Mouse (Mus musculus): ENCODE measurements around the gene Slc12a3. TPM values are rescaled to one million over a fixed set of nuclear protein-coding genes. Genes with fewer than 3 reads are reported as not detected.

Slc12a3 gene
- not detected in 2 replicates for polyA plus RNA-seq (2014; fragmentation: Nextera tagmentation; extraction: Ambion mirVana)

- no peak for ATAC-seq (replicated peaks; ENCODE audit: low FRiP score)
- 86% methylated on average over 21 of the region's 21 CpGs for WGBS
- H3K9me3 ChIP-seq (ENCODE audit: control insufficient read depth, low read length), result no peaks in the 10 kb centered on the region
- H3K4me3 ChIP-seq (ENCODE audit: low read depth, low read length), result no peak within 1 kb of the TSS
- H3K27ac ChIP-seq (ENCODE audit: low read depth, low read length), result no peak within 1 kb of the TSS
- no peaks in the 10 kb centered on the region for H3K27me3 ChIP-seq (ENCODE audit: control insufficient read depth, insufficient read depth, low read length)
- no peaks in the 10 kb centered on the region for H3K36me3 ChIP-seq (ENCODE audit: control insufficient read depth, insufficient read depth, low read length)
- H3K9ac ChIP-seq (ENCODE audit: low read length), result no peak within 1 kb of the TSS
- H3K4me1 ChIP-seq (replicated peaks; ENCODE audit: control insufficient read depth, insufficient read depth, low read length), result no peaks in the 10 kb centered on the region
- H3K4me2 ChIP-seq (ENCODE audit: low read depth, low read length, severe bottlenecking), result no peak within 1 kb of the TSS
- DNase-seq (ENCODE audit: low spot score), result no peak
Observed at GRCm38 (mm10) chr8:94328932-94329728, at the start of gene Slc12a3. Gene Slc12a3 (plus strand): TSS chr8:94329201.

GRCm38 (mm10) chr8:94280001-94280613 lies 48.9 kb upstream of the Slc12a3 start:
- 84% methylated on average over 5 of the region's 5 CpGs for WGBS
- DNase-seq (ENCODE audit: low spot score), result no peak
- no peak overlapping the region for H3K9ac ChIP-seq (ENCODE audit: low read length)
- H3K9me3 ChIP-seq (ENCODE audit: control insufficient read depth, low read length), result no peaks in the 10 kb centered on the region
- no peaks in the 10 kb centered on the region for H3K27me3 ChIP-seq (ENCODE audit: control insufficient read depth, insufficient read depth, low read length)
- H3K4me1 ChIP-seq (replicated peaks; ENCODE audit: control insufficient read depth, insufficient read depth, low read length), result no peaks in the 10 kb centered on the region
- no peak overlapping the region for H3K4me3 ChIP-seq (ENCODE audit: low read depth, low read length)
- no peak overlapping the region for H3K27ac ChIP-seq (ENCODE audit: low read depth, low read length)
- no peaks in the 10 kb centered on the region for H3K36me3 ChIP-seq (ENCODE audit: control insufficient read depth, insufficient read depth, low read length)
- no peak overlapping the region for H3K4me2 ChIP-seq (ENCODE audit: low read depth, low read length, severe bottlenecking)
- no peak for ATAC-seq (replicated peaks; ENCODE audit: low FRiP score)

GRCm38 (mm10) chr8:94282453-94282985 lies 46.5 kb upstream of the Slc12a3 start:
- ATAC-seq (replicated peaks; ENCODE audit: low FRiP score), result no peak
- 90% methylated on average over 3 of the region's 3 CpGs for WGBS
- Histone ChIP-seq H3K4me1 (replicated peaks; ENCODE audit: control insufficient read depth, insufficient read depth, low read length) (no peaks in the 10 kb centered on the region), H3K9ac (ENCODE audit: low read length) (no peak overlapping the region), H3K4me3 (ENCODE audit: low read depth, low read length) (no peak overlapping the region), H3K4me2 (ENCODE audit: low read depth, low read length, severe bottlenecking) (no peak overlapping the region), H3K27ac (ENCODE audit: low read depth, low read length) (no peak overlapping the region), H3K36me3 (ENCODE audit: control insufficient read depth, insufficient read depth, low read length) (no peaks in the 10 kb centered on the region), H3K9me3 (ENCODE audit: control insufficient read depth, low read length) (no peaks in the 10 kb centered on the region), H3K27me3 (ENCODE audit: control insufficient read depth, insufficient read depth, low read length) (no peaks in the 10 kb centered on the region)
- DNase-seq (ENCODE audit: low spot score), result no peak

- no peak overlapping the region for H3K9ac ChIP-seq (ENCODE audit: low read length)
- ATAC-seq (replicated peaks; ENCODE audit: low FRiP score), result no peak
- no peaks in the 10 kb centered on the region for H3K36me3 ChIP-seq (ENCODE audit: control insufficient read depth, insufficient read depth, low read length)
- no peak overlapping the region for H3K4me3 ChIP-seq (ENCODE audit: low read depth, low read length)
- 87% methylated on average over 7 of the region's 7 CpGs for WGBS
- no peaks in the 10 kb centered on the region for H3K9me3 ChIP-seq (ENCODE audit: control insufficient read depth, low read length)
- no peaks in the 10 kb centered on the region for H3K27me3 ChIP-seq (ENCODE audit: control insufficient read depth, insufficient read depth, low read length)
- H3K27ac ChIP-seq (ENCODE audit: low read depth, low read length), result no peak overlapping the region
- H3K4me2 ChIP-seq (ENCODE audit: low read depth, low read length, severe bottlenecking), result no peak overlapping the region
- DNase-seq (ENCODE audit: low spot score), result no peak
- no peaks in the 10 kb centered on the region for H3K4me1 ChIP-seq (replicated peaks; ENCODE audit: control insufficient read depth, insufficient read depth, low read length)
Observed at GRCm38 (mm10) chr8:94284204-94284603, 44.8 kb upstream of the Slc12a3 start.

- DNase-seq (ENCODE audit: low spot score), result no peak
- Histone ChIP-seq H3K36me3 (ENCODE audit: control insufficient read depth, insufficient read depth, low read length) (no peaks in the 10 kb centered on the region), H3K9ac (ENCODE audit: low read length) (no peak overlapping the region), H3K9me3 (ENCODE audit: control insufficient read depth, low read length) (no peaks in the 10 kb centered on the region), H3K4me2 (ENCODE audit: low read depth, low read length, severe bottlenecking) (no peak overlapping the region), H3K27ac (ENCODE audit: low read depth, low read length) (no peak overlapping the region), H3K4me3 (ENCODE audit: low read depth, low read length) (no peak overlapping the region), H3K4me1 (replicated peaks; ENCODE audit: control insufficient read depth, insufficient read depth, low read length) (no peaks in the 10 kb centered on the region), H3K27me3 (ENCODE audit: control insufficient read depth, insufficient read depth, low read length) (no peaks in the 10 kb centered on the region)
- no peak for ATAC-seq (replicated peaks; ENCODE audit: low FRiP score)
- 94% methylated on average over 5 of the region's 5 CpGs for WGBS
Observed at GRCm38 (mm10) chr8:94290606-94291005, 38.4 kb upstream of the Slc12a3 start.

GRCm38 (mm10) chr8:94292072-94292471 lies 36.9 kb upstream of the Slc12a3 start:
- WGBS, result 84% methylated on average over 6 of the region's 6 CpGs

GRCm38 (mm10) chr8:94292626-94293025 lies 36.4 kb upstream of the Slc12a3 start:
- DNase-seq (ENCODE audit: low spot score), result no peak
- ATAC-seq (replicated peaks; ENCODE audit: low FRiP score), result no peak
- Histone ChIP-seq H3K4me3 (ENCODE audit: low read depth, low read length) (no peak overlapping the region), H3K4me1 (replicated peaks; ENCODE audit: control insufficient read depth, insufficient read depth, low read length) (no peaks in the 10 kb centered on the region), H3K36me3 (ENCODE audit: control insufficient read depth, insufficient read depth, low read length) (no peaks in the 10 kb centered on the region), H3K9me3 (ENCODE audit: control insufficient read depth, low read length) (no peaks in the 10 kb centered on the region), H3K9ac (ENCODE audit: low read length) (no peak overlapping the region), H3K27me3 (ENCODE audit: control insufficient read depth, insufficient read depth, low read length) (no peaks in the 10 kb centered on the region), H3K27ac (ENCODE audit: low read depth, low read length) (no peak overlapping the region), H3K4me2 (ENCODE audit: low read depth, low read length, severe bottlenecking) (no peak overlapping the region)
- WGBS, result 95% methylated on average over 8 of the region's 8 CpGs

More at GRCm38 (mm10) chr8:94292072-94292471, 36.9 kb upstream of the Slc12a3 start:
- no peak for ATAC-seq (replicated peaks; ENCODE audit: low FRiP score)
- Histone ChIP-seq H3K4me2 (ENCODE audit: low read depth, low read length, severe bottlenecking) (no peak overlapping the region), H3K27me3 (ENCODE audit: control insufficient read depth, insufficient read depth, low read length) (no peaks in the 10 kb centered on the region), H3K9me3 (ENCODE audit: control insufficient read depth, low read length) (no peaks in the 10 kb centered on the region), H3K4me3 (ENCODE audit: low read depth, low read length) (no peak overlapping the region), H3K36me3 (ENCODE audit: control insufficient read depth, insufficient read depth, low read length) (no peaks in the 10 kb centered on the region), H3K27ac (ENCODE audit: low read depth, low read length) (no peak overlapping the region), H3K9ac (ENCODE audit: low read length) (no peak overlapping the region), H3K4me1 (replicated peaks; ENCODE audit: control insufficient read depth, insufficient read depth, low read length) (no peaks in the 10 kb centered on the region)
- no peak for DNase-seq (ENCODE audit: low spot score)

- Histone ChIP-seq H3K27me3 (ENCODE audit: control insufficient read depth, insufficient read depth, low read length) (no peaks in the 10 kb centered on the region), H3K27ac (ENCODE audit: low read depth, low read length) (no peak overlapping the region), H3K4me3 (ENCODE audit: low read depth, low read length) (no peak overlapping the region), H3K4me2 (ENCODE audit: low read depth, low read length, severe bottlenecking) (no peak overlapping the region), H3K36me3 (ENCODE audit: control insufficient read depth, insufficient read depth, low read length) (no peaks in the 10 kb centered on the region), H3K9ac (ENCODE audit: low read length) (no peak overlapping the region), H3K4me1 (replicated peaks; ENCODE audit: control insufficient read depth, insufficient read depth, low read length) (no peaks in the 10 kb centered on the region), H3K9me3 (ENCODE audit: control insufficient read depth, low read length) (no peaks in the 10 kb centered on the region)
- ATAC-seq (replicated peaks; ENCODE audit: low FRiP score) (no peak), DNase-seq (ENCODE audit: low spot score) (no peak)
- WGBS, result 81% methylated on average over 6 of the region's 6 CpGs
Observed at GRCm38 (mm10) chr8:94295687-94296086, 33.3 kb upstream of the Slc12a3 start.

Data from forebrain, embryonic 11.5 days (tissue).